In the genomic region with DNA sequence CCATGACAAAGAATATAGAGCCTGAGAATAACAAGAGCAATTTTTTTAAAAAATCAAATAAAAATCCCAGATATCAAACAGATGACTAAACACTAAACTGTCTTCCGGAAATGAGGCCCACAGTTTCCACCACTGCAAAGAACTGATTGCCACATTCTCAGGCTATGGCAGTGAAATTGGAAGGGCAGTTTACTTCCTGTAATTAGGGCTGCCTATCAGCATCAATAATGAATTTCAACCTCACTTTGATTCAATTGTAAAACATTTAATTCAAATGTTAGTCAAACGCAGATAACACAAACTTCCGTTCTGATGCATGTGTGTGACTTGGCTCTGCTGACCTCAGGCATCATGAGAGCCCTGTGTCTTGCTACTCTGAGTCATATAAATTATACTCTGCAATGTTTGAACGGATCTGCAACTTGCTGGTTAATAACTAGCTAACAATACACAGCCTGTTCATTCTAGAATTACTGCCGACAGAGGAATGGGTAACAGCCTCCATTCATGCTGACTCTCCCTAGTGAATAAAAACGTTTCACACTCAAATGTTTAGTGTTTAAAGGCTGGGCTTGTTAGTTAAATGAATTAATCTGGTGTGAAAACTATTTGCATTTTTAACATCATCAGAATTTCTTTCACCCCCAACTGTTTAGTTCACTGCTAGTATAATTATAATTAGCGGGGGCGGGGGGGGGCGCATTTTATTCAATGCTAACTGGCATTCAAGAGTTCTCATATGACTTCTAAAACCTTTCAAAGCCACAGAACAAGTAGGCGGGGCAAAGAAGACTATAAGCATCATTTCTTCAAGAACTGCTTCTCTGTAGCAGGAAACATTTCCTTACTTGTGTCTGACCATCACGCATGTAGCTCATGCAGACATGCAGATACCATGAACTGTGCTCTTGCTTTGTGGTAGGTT, we compare ENCODE assay signal across 13 mouse cellular contexts.
DNase-seq lines count a peak whose midpoint lies in the region; ATAC-seq and TF ChIP-seq lines count a peak whose summit lies in the region.
"Had no signal": no experiment of that assay in that cellular context is flagged by ENCODE, and none has a peak within 500 bp of the region (broad histone marks: within the 10 kb centered on the region; RNA-seq: fewer than 3 reads in every experiment).

No protein-coding gene starts in this region.

- DNase-seq in gastrocnemius, adult 2 months = no peak
- DNase-seq in gastrocnemius, adult 18-20 months (ENCODE audit: low spot score) = no peak
- no peak for DNase-seq in neural tube, embryonic 11.5 days (ENCODE audit: low spot score)
- DNase-seq in neural tube, embryonic 10.5 days (ENCODE audit: extremely low spot score, low spot score) = no peak
- DNase-seq in left cerebral cortex, postnatal 4 days = no peak
- no peak for DNase-seq in left cerebral cortex, postnatal 25 days (ENCODE audit: low spot score in 2 of 2)
- no peak for DNase-seq in cerebellum, postnatal 14 days
- DNase-seq: cerebellum, adult 9-11 months; lung, embryonic 14.5 days had no signal

- H3K27ac ChIP-seq in gastrocnemius, adult 2 months = peak overlapping the region; percentile 51; the same call in 1 of the 2 replicates
- no peak overlapping the region for H3K27ac ChIP-seq in neural tube, embryonic 11.5 days (ENCODE audit: low read depth, low read length)
- peak overlapping the region; percentile 17; the same call in 1 of the 2 replicates for H3K27ac ChIP-seq in forebrain, embryonic 15.5 days (replicated peaks)
- H3K27ac ChIP-seq: heart, embryonic 15.5 days; hindbrain, embryonic 15.5 days had no signal

- H3K27me3 ChIP-seq in neural tube, embryonic 11.5 days (ENCODE audit: control insufficient read depth, insufficient read depth, low read length) = no peaks in the 10 kb centered on the region
- no peaks in the 10 kb centered on the region for H3K27me3 ChIP-seq in forebrain, embryonic 15.5 days
- H3K27me3 ChIP-seq: heart, embryonic 15.5 days; hindbrain, embryonic 15.5 days had no signal

- intact Hi-C loops in gastrocnemius, adult 2 months (cut with DNase I) = no loop called here
- intact Hi-C loops in left cerebral cortex, postnatal 4 days (cut with DNase I) = no loop called here
- intact Hi-C loops in left cerebral cortex, postnatal 25 days (cut with DNase I) = no loop called here

- TF ChIP-seq CTCF in gastrocnemius, adult 2 months (IDR thresholded peaks at IDR 0.05) = no peak

- H3K4me2 ChIP-seq in neural tube, embryonic 11.5 days (ENCODE audit: low read depth) = no peak overlapping the region
- no peak overlapping the region for H3K4me2 ChIP-seq in forebrain, embryonic 15.5 days (replicated peaks)
- H3K4me2 ChIP-seq: heart, embryonic 15.5 days; hindbrain, embryonic 15.5 days; lung, embryonic 14.5 days had no signal

- H3K36me3 ChIP-seq in neural tube, embryonic 11.5 days (ENCODE audit: control insufficient read depth, insufficient read depth, low read length) = no peaks in the 10 kb centered on the region
- no peaks in the 10 kb centered on the region for H3K36me3 ChIP-seq in forebrain, embryonic 15.5 days
- H3K36me3 ChIP-seq: G1E; heart, embryonic 15.5 days; hindbrain, embryonic 15.5 days had no signal

- no peaks in the 10 kb centered on the region for H3K9me3 ChIP-seq in neural tube, embryonic 11.5 days (ENCODE audit: control insufficient read depth, low read length)
- H3K9me3 ChIP-seq in forebrain, embryonic 15.5 days = no peaks in the 10 kb centered on the region
- H3K9me3 ChIP-seq: G1E; heart, embryonic 15.5 days; hindbrain, embryonic 15.5 days had no signal

- no peak overlapping the region for H3K4me3 ChIP-seq in gastrocnemius, adult 2 months
- no peak overlapping the region for H3K4me3 ChIP-seq in neural tube, embryonic 11.5 days (ENCODE audit: low read depth, low read length)
- no peak overlapping the region for H3K4me3 ChIP-seq in forebrain, embryonic 15.5 days
- H3K4me3 ChIP-seq: heart, embryonic 15.5 days; hindbrain, embryonic 15.5 days had no signal

- WGBS in neural tube, embryonic 11.5 days = 52% methylated on average over 11 of the region's 11 CpGs
- 15% methylated on average over 11 of the region's 11 CpGs for WGBS in forebrain, embryonic 15.5 days

- H3K9ac ChIP-seq in neural tube, embryonic 11.5 days (ENCODE audit: low read length) = no peak overlapping the region
- no peak overlapping the region for H3K9ac ChIP-seq in forebrain, embryonic 15.5 days (replicated peaks)
- H3K9ac ChIP-seq: heart, embryonic 15.5 days; hindbrain, embryonic 15.5 days; lung, embryonic 14.5 days had no signal

- ATAC-seq in neural tube, embryonic 11.5 days (ENCODE audit: insufficient read depth, low FRiP score, low TSS enrichment) = peak; percentile 38; the same call in 1 of the 2 replicates
- ATAC-seq in forebrain, embryonic 15.5 days (replicated peaks) = peak; percentile 83

- H3K4me1 ChIP-seq in neural tube, embryonic 11.5 days (ENCODE audit: control insufficient read depth, insufficient read depth, low read length) = no peaks in the 10 kb centered on the region
- H3K4me1 ChIP-seq in forebrain, embryonic 15.5 days = peaks cover 3% of the 10 kb centered on the region; the same call in 1 of the 2 replicates
- H3K4me1 ChIP-seq: heart, embryonic 15.5 days had no signal
